Mouse (Mus musculus): Measurements from ENCODE around the gene Tc2n. TPM values are rescaled to one million over a fixed set of nuclear protein-coding genes. Genes with fewer than 3 reads are reported as not detected.
"Not testable (repeated sequence)": the region's sequence is repeated elsewhere in the genome, so short reads cannot be mapped to it uniquely, and the experiment has no call there.

Gene Tc2n
- 1 to 10 TPM in 3 of 4 experiments, under 1 TPM in 1; 0.80 to 1.8 (median 1.5) TPM for total RNA-seq (2022)

- DNase-seq, result peak; percentile 60
Measured at GRCm38 (mm10) chr12:101718054-101718754, at the start of gene Tc2n. TSS of gene Tc2n (minus strand) at chr12:101718523.

DNA sequence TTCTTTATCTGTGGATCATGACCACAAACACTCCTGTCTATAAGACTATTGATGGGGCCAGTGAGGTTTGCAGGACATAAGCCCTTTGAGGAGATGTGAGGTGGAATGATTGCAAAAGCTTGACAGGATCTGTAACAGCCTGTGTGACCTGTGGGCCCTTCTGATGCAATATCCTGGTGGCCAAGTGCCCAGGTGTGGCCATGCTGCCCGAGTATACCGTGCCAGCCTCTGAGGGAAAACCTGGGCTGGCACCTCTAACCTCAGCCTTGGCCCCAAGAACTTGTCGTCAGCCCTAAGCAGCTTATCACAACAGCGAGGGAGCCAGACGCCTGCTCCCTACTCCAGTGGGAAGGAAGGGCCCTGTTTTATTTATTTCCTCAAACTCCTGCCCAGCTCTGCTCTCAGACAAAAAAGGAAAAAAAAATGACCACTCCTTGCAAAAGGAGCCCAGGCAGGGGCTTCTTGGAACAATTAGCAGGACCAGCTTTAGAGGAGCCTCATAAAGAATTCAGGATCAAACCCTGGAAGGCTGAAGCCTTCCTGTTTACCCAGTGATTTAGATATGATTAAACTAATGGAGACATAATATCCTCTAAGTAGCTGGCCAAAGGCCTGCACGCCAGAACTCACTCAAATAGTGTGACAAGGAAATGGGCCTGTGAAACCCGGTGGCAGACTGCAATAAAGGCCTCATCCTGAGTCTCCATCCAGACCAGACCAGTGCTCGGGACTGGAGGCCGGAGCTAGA, 49.2 kb upstream of the Tc2n start:
- peak; percentile 21 for DNase-seq

- no peak for DNase-seq
Measured at GRCm38 (mm10) chr12:101766228-101766852, 48.0 kb upstream of the Tc2n start.

- no peak for DNase-seq
Measured at GRCm38 (mm10) chr12:101764870-101765269, 46.5 kb upstream of the Tc2n start.

DNA sequence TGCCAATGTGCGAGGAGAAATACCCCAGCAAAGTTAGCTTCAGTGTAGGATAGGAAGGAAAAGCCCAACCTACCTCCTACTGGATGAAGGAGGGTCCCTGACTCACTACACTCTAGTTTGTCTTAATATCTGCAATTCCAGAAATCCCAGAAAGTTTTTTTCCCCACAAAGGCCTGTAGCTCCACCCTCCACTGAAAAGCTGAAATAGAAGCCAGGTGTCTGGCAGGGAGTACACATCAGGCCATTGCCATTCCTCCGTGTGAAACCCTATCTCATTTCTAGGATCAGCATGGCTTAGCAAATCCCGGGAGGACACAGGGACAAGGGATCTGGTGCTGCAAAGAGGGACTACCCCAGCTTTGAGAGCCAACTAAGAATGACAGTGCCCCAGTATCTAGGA, 44.7 kb upstream of the Tc2n start:
- no peak for DNase-seq

- DNase-seq, result no peak
Measured at GRCm38 (mm10) chr12:101762054-101762453, 43.7 kb upstream of the Tc2n start.

GRCm38 (mm10) chr12:101759440-101760045, 41.2 kb upstream of the Tc2n start:
- no peak for DNase-seq

GRCm38 (mm10) chr12:101758698-101759097, 40.4 kb upstream of the Tc2n start:
- DNase-seq, result no peak

- DNase-seq, result no peak
Measured at GRCm38 (mm10) chr12:101742375-101742774, 24.1 kb upstream of the Tc2n start.

DNA sequence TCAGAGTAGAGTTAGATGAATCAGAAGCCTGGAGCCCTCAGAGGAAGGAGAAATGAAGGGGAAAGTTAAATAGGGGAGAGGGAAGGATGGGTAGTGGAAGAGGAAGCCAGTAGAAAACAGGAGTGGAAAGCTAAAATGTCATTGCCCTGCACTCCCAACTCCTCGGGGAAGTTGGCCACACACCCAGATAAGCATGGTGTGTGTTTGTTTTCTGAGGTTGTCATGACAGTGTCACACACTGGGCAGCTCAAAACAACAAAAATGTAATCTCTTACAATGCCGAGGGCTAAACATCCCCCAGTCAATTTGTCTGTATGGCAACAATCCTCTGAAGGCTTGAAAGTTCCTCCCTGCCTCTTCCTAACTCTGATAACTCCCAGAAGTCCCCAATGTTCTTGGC, 22.2 kb upstream of the Tc2n start:
- no peak for DNase-seq

GRCm38 (mm10) chr12:101740045-101740444, 21.7 kb upstream of the Tc2n start:
- no peak for DNase-seq

- no peak for DNase-seq
Measured at GRCm38 (mm10) chr12:101718755-101719150, 430 bp upstream of the Tc2n start.

DNA sequence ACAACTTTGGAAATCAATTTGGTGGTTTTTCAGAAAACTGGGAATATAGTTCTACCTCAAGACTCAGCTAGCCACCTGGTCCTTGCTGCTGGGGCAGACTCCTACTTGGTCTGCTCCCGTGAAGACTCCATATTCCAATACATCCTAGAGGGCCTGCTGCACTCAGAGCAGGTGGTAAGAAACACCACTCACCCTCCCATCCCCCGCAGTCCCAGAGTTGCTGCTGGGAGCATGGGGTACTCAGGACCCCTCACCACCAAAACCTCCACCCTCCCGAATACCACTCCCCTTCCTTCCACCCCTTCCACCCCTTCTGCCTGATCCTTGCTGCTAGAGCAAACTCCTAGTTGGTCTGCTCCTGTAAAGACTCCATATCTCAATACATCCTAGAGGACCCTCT, 19.1 kb downstream of the Tc2n start:
- no peak for DNase-seq

- no peak for DNase-seq
Measured at GRCm38 (mm10) chr12:101696521-101696920, 21.8 kb downstream of the Tc2n start.

DNA sequence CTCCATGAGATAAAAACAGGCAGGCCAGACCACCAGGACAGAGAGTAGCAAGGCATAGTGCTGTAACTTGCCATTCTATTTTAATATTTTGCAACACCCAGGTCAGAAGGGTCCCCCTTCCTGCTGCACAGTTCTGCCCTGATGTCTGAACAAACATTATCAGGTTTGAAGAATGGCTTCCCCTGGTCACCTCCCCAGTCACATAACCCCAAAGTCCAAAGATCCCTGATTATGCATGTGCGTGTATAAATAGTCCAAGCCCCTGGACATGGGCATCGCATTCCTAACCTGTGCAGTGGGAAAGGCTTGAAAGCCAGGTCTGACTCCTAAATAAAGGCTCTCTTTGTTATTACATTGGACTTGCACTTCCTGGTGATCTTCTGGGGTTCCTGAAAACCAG, 37.8 kb downstream of the Tc2n start:
- DNase-seq, result no peak

- no peak for DNase-seq
Measured at GRCm38 (mm10) chr12:101667502-101667901, 50.8 kb downstream of the Tc2n start.

DNA sequence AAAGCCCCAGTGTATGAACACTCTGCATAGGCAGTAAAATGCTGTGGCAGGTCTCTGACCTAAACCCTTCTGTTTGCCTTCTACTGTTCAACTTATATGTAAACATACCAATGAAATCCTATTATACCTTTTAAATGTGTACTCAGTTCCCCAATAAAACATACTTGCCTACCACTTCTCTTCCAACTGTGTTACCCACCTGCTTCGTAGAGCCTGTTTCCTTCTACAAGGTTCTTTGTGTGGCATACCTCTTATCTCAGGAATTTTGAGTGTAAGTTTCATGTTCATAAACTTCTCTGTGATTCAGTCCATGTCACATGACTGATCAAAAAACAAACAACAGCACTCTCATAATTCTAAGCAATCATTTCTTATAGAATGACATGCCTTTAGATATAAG, 85.2 kb downstream of the Tc2n start:
- no peak for DNase-seq

DNA sequence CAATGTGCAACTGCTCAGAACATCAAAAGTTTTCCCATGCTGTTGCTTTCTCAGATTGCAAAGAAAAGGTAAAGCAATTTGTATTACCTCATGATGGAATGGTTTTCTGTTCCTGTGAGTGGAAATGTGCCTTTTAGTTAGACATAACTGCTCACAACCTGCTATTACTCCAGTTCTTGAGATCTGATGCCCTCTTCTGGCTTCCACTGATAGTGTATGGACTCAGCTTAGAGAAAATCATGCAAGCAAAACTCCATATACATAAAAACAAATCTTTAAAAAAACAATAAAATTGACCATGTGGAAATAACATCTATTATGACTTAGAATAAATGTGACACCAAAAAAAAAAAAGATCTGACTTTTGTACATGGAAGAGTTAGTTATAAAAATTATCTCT, 111.7 kb downstream of the Tc2n start:
- DNase-seq, result not testable (repeated sequence)

Other genes starting within 250 kb of the Tc2n start
- 10 to 100 TPM; 37.6 to 66.7 (median 58.3) TPM for gene Fbln5, start 100.5 kb upstream of the Tc2n start, total RNA-seq (2022)
- 10 to 100 TPM; 38.7 to 43.5 (median 39.6) TPM for gene Trip11, start 194.7 kb upstream of the Tc2n start, total RNA-seq (2022)
- gene Atxn3, start 239.7 kb upstream of the Tc2n start, total RNA-seq (2022), result 10 to 100 TPM; 17.7 to 24.6 (median 20.9) TPM

Data from adrenal gland, adult 8-10 months (tissue).